Mouse (Mus musculus): ENCODE results near the gene Fut4. TPM values are rescaled to one million over a fixed set of nuclear protein-coding genes. Genes with fewer than 3 reads are reported as not detected.
"Not testable (repeated sequence)": the region's sequence is repeated elsewhere in the genome, so short reads cannot be mapped to it uniquely, and the experiment has no call there.

The Fut4 gene
- polyA plus RNA-seq, 1 experiment from 2014 or later: 1.9 TPM

DNA sequence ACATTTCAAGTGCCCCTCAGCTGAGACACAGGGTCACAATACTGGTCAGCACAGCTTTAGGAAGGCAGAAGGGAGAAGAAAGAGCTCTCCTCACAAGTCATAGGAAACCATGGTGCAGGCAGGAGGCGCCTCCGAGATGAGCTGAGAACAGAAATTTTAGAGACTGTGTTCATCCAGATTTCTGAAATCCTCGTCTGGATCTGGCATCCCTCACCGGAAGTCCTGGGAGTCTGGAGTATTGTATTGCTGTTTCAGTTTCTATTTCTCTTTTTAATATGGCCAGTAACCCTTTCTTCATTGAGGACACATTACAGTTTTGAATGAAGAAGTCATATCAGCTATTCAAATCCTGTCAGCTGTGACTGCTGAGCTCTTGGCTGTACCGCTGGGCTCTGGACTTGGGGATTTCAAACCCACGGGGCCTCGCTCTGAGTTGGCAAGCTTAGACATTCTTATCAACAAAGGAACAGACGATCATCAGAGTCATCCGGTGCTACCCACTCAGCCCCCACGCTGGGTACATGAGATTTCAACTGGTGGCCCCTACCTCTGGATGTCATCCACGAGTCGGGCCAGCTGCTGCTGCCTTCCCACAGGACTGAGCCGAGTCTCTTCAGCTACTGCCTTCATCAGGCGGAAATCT lies 34.4 kb downstream of the Fut4 start:
- Histone ChIP-seq H3K27me3 (ENCODE audit: control insufficient read depth, insufficient read depth, low read length) (no peaks in the 10 kb centered on the region), H3K4me1 (replicated peaks; ENCODE audit: control insufficient read depth, insufficient read depth, low read length) (no peaks in the 10 kb centered on the region), H3K9ac (ENCODE audit: low read length) (no peak overlapping the region), H3K4me3 (ENCODE audit: low read depth, low read length) (no peak overlapping the region), H3K9me3 (ENCODE audit: control insufficient read depth, low read length) (no peaks in the 10 kb centered on the region), H3K36me3 (ENCODE audit: control insufficient read depth, insufficient read depth, low read length) (no peaks in the 10 kb centered on the region), H3K4me2 (ENCODE audit: low read depth, low read length, severe bottlenecking) (no peak overlapping the region), H3K27ac (ENCODE audit: low read depth, low read length) (no peak overlapping the region)
- ATAC-seq (replicated peaks; ENCODE audit: low FRiP score) (no peak), DNase-seq (ENCODE audit: low spot score) (no peak)
- 68% methylated on average over 14 of the region's 14 CpGs for WGBS

DNA sequence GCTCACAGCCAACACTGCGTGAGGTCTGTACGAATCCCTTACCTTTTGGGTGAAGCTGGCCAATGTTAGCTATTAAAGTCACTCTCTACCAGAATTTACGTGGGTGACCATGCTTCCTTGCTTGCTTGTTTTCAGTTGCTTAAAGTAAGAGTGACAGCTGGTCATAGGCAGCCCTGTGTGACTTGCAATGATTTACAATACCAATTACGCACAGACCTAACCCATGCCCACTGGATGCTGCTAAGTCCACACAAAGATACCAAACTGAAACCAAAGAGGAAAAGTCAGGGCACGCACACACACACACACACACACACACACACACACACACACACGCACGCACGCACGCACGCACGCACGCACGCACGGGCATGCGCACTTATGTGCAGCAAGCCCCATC lies 36.9 kb downstream of the Fut4 start:
- Histone ChIP-seq H3K27me3 (ENCODE audit: control insufficient read depth, insufficient read depth, low read length) (no peaks in the 10 kb centered on the region), H3K36me3 (ENCODE audit: control insufficient read depth, insufficient read depth, low read length) (no peaks in the 10 kb centered on the region), H3K4me2 (ENCODE audit: low read depth, low read length, severe bottlenecking) (no peak overlapping the region), H3K4me3 (ENCODE audit: low read depth, low read length) (no peak overlapping the region), H3K9ac (ENCODE audit: low read length) (no peak overlapping the region), H3K4me1 (replicated peaks; ENCODE audit: control insufficient read depth, insufficient read depth, low read length) (no peaks in the 10 kb centered on the region), H3K9me3 (ENCODE audit: control insufficient read depth, low read length) (no peaks in the 10 kb centered on the region), H3K27ac (ENCODE audit: low read depth, low read length) (no peak overlapping the region)
- WGBS: 91% methylated on average over 15 of the region's 15 CpGs
- no peak for DNase-seq (ENCODE audit: low spot score)
- no peak for ATAC-seq (replicated peaks; ENCODE audit: low FRiP score)

DNA sequence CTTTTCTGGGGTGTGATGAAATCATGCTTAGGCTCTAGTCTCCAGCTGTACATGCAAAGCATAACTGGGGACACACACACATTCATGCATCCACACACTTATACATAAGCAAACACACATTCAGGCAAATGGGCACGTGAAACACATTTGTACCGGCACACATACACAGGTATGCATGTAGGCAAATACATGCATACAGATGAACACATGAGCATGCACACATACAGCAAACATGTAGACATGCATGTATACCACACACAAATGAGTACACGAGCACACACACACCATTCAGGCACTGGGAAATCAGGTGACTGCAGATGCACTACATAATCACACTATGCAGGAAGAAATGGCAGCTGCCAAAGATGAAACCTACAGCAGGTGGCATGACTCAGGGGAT lies 41.3 kb downstream of the Fut4 start:
- Histone ChIP-seq H3K27me3 (ENCODE audit: control insufficient read depth, insufficient read depth, low read length) (no peaks in the 10 kb centered on the region), H3K36me3 (ENCODE audit: control insufficient read depth, insufficient read depth, low read length) (no peaks in the 10 kb centered on the region), H3K9ac (ENCODE audit: low read length) (no peak overlapping the region), H3K4me1 (replicated peaks; ENCODE audit: control insufficient read depth, insufficient read depth, low read length) (no peaks in the 10 kb centered on the region), H3K4me2 (ENCODE audit: low read depth, low read length, severe bottlenecking) (no peak overlapping the region), H3K9me3 (ENCODE audit: control insufficient read depth, low read length) (no peaks in the 10 kb centered on the region), H3K27ac (ENCODE audit: low read depth, low read length) (no peak overlapping the region), H3K4me3 (ENCODE audit: low read depth, low read length) (no peak overlapping the region)
- ATAC-seq (replicated peaks; ENCODE audit: low FRiP score) (no peak), DNase-seq (ENCODE audit: low spot score) (no peak)
- WGBS: 90% methylated on average over 3 of the region's 3 CpGs

DNA sequence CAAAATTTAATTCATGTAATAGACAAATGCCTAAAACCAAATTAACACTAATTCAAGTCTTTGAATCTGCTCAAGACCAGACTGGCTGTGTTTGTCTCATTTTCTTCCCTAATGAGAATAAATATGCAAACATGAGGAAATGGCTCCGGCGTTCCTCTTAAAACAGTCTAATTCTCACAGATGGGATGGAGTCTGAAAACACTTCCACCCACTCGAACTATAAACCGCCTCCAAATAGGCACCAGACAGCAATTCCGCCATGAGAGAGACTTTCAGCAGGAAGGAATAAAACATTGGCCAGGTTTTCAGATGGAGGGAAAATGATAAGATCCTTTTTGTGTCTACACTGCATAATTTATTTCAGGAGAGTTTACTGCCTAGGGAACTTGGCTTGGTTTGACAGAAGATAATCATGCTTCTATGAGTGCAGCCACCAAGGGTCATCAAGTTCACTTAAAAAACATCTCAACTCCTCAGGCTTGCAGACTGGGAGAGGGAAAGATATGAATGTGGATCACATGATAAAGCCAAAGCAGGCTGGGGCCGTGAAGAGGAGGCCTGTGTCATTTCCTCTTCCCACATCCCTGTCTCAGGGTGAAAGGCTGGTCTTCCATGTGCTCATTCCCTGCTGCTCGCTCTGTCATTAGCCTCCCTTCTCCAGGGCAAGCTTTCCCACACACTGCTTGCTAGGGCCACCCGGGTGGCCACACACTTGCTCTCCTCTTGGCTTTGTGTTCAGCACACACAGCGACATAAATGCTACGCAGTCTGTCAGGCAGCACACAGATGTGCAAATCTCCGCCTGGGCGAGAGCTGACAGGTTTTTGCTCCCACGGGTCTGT lies 46.7 kb downstream of the Fut4 start:
- H3K4me3 ChIP-seq (ENCODE audit: low read depth, low read length): no peak overlapping the region
- whole genome bisulfite sequencing: 83% methylated on average over 13 of the region's 13 CpGs
- no peaks in the 10 kb centered on the region for H3K4me1 ChIP-seq (replicated peaks; ENCODE audit: control insufficient read depth, insufficient read depth, low read length)
- H3K9me3 ChIP-seq (ENCODE audit: control insufficient read depth, low read length): no peaks in the 10 kb centered on the region
- no peaks in the 10 kb centered on the region for H3K27me3 ChIP-seq (ENCODE audit: control insufficient read depth, insufficient read depth, low read length)
- ATAC-seq (replicated peaks; ENCODE audit: low FRiP score): no peak
- no peak for DNase-seq (ENCODE audit: low spot score)
- H3K4me2 ChIP-seq (ENCODE audit: low read depth, low read length, severe bottlenecking): no peak overlapping the region
- H3K27ac ChIP-seq (ENCODE audit: low read depth, low read length): no peak overlapping the region
- no peaks in the 10 kb centered on the region for H3K36me3 ChIP-seq (ENCODE audit: control insufficient read depth, insufficient read depth, low read length)
- no peak overlapping the region for H3K9ac ChIP-seq (ENCODE audit: low read length)

DNA sequence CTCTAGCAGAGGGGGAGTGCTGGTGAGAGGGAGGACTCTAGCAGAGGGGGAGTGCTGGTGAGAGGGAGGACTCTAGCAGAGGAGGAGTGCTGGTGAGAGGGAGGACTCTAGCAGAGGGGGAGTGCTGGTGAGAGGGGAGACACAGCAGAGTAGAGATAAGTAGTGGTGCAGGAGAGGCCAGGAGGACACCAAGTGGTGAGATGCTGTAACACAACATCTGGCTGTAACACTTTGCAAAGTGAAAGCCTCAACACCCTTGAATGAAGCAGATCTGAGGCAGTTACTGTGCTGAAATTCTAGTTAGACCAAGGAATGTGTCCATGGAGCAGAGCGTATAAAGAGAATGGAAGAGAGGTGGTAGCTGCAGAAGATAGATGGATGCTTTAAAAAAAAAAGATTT lies 51.4 kb downstream of the Fut4 start:
- not testable (repeated sequence) for H3K36me3 ChIP-seq (ENCODE audit: control insufficient read depth, insufficient read depth, low read length); H3K9me3 ChIP-seq (ENCODE audit: control insufficient read depth, low read length); H3K27ac ChIP-seq (ENCODE audit: low read depth, low read length); H3K4me2 ChIP-seq (ENCODE audit: low read depth, low read length, severe bottlenecking); H3K4me1 ChIP-seq (replicated peaks; ENCODE audit: control insufficient read depth, insufficient read depth, low read length); H3K9ac ChIP-seq (ENCODE audit: low read length); H3K4me3 ChIP-seq (ENCODE audit: low read depth, low read length); DNase-seq (ENCODE audit: low spot score); ATAC-seq (replicated peaks; ENCODE audit: low FRiP score); H3K27me3 ChIP-seq (ENCODE audit: control insufficient read depth, insufficient read depth, low read length)
- 91% methylated on average over 1 of the region's 1 CpGs for WGBS

DNA sequence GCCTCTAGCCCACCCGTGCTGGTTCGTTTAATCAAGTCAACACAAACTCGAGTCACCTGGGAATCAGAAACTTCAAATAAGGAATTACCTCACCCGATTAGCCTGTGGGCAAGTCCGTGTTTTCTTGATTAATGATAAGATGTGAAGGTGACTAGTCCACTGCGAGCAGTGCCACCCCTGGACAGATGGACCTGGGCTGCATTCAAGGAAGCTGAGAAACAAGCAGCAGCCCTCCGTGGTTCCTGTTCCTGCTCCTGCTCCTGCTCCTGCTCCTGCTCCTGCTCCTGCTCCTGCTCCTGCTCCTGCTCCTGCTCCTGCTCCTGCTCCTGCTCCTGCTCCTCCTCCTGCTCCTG lies 52.9 kb downstream of the Fut4 start:
- H3K27me3 ChIP-seq (ENCODE audit: control insufficient read depth, insufficient read depth, low read length): no peaks in the 10 kb centered on the region
- no peak overlapping the region for H3K4me2 ChIP-seq (ENCODE audit: low read depth, low read length, severe bottlenecking)
- WGBS: 50% methylated on average over 7 of the region's 7 CpGs
- no peaks in the 10 kb centered on the region for H3K9me3 ChIP-seq (ENCODE audit: control insufficient read depth, low read length)
- H3K27ac ChIP-seq (ENCODE audit: low read depth, low read length): no peak overlapping the region
- H3K4me1 ChIP-seq (replicated peaks; ENCODE audit: control insufficient read depth, insufficient read depth, low read length): no peaks in the 10 kb centered on the region
- no peak overlapping the region for H3K4me3 ChIP-seq (ENCODE audit: low read depth, low read length)
- DNase-seq (ENCODE audit: low spot score) (no peak), ATAC-seq (replicated peaks; ENCODE audit: low FRiP score) (no peak)
- no peaks in the 10 kb centered on the region for H3K36me3 ChIP-seq (ENCODE audit: control insufficient read depth, insufficient read depth, low read length)
- H3K9ac ChIP-seq (ENCODE audit: low read length): no peak overlapping the region

DNA sequence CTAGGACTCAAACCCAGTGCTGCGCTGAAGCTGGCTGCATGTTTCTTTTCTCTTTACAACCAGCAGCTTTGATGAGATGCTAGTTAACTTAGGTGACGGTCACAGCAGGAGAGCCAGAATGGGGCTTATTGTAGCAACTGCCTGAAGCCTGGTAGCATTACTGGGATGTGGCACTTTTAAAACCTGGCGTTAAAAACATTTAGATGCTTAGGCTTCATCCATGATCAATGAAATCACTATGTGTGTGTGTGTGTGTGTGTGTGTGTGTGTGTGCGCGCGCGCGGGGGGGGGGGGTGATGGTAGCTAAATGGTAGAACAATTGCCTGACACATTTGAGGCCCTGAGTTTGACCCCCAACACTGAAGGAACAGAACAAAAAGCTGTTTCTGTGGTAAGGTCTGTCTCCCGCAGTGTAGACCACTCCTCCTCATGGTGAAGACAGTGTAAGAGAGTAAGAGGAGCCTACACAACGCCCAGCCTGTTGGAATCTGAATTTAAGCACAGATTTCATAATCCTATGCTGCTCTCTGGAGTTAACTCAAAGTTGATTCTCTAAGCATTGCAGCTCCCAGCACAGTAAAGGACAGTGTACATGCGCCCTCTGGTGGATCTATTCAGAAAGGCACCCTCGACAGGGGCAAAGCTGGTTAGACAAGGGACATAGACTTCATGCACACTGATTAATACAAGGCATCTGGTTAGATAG lies 53.5 kb downstream of the Fut4 start:
- WGBS: 54% methylated on average over 12 of the region's 12 CpGs
- DNase-seq (ENCODE audit: low spot score) (peak; percentile 93), ATAC-seq (replicated peaks; ENCODE audit: low FRiP score) (peak; percentile 66)
- no peak overlapping the region for H3K9ac ChIP-seq (ENCODE audit: low read length)
- no peak overlapping the region for H3K4me2 ChIP-seq (ENCODE audit: low read depth, low read length, severe bottlenecking)
- no peak overlapping the region for H3K4me3 ChIP-seq (ENCODE audit: low read depth, low read length)
- H3K27ac ChIP-seq (ENCODE audit: low read depth, low read length): no peak overlapping the region
- no peaks in the 10 kb centered on the region for H3K36me3 ChIP-seq (ENCODE audit: control insufficient read depth, insufficient read depth, low read length)
- H3K27me3 ChIP-seq (ENCODE audit: control insufficient read depth, insufficient read depth, low read length): no peaks in the 10 kb centered on the region
- no peaks in the 10 kb centered on the region for H3K4me1 ChIP-seq (replicated peaks; ENCODE audit: control insufficient read depth, insufficient read depth, low read length)
- H3K9me3 ChIP-seq (ENCODE audit: control insufficient read depth, low read length): no peaks in the 10 kb centered on the region

Measured in forebrain, embryonic 11.5 days (tissue).